ENCODE assay signal across 23 mouse cellular contexts in genomic region chr17:51642682-51643081, GRCm38 (mm10).
DNase-seq lines count a peak whose midpoint lies in the region; ATAC-seq and TF ChIP-seq lines count a peak whose summit lies in the region.
"Had no signal": no experiment of that assay in that cellular context is flagged by ENCODE, and none has a peak within 500 bp of the region (broad histone marks: within the 10 kb centered on the region; RNA-seq: fewer than 3 reads in every experiment).

No protein-coding gene starts in this region.

- DNase-seq in frontal cortex, postnatal 10 days (ENCODE audit: low spot score in 2 of 2): no peak
- DNase-seq in heart, adult 11 months: peak; percentile 48
- peak; percentile 1 for DNase-seq in liver, postnatal 0 days
- no peak for DNase-seq in liver, embryonic 11.5 days (ENCODE audit: low spot score)
- DNase-seq in brain, adult 2 months (ENCODE audit: low read depth, low spot score): peak; percentile 18
- DNase-seq in forebrain, postnatal 0 days: no peak
- DNase-seq: adrenal gland, adult 2 months; adrenal gland, adult 8-10 months; adrenal gland, postnatal 10 days; adrenal gland, postnatal 14 days; adrenal gland, postnatal 25 days; adrenal gland, postnatal 36 days; B cell, adult 2 months; cerebellum, adult 11 months; cerebellum, adult 11-12 months; cerebellum, adult 18-20 months had no signal

- H3K9ac ChIP-seq in heart, embryonic 12.5 days: no peak overlapping the region
- H3K9ac ChIP-seq in liver, postnatal 0 days (replicated peaks): no peak overlapping the region
- no peak overlapping the region for H3K9ac ChIP-seq in liver, embryonic 11.5 days (ENCODE audit: low read depth, low read length)
- H3K9ac ChIP-seq in forebrain, postnatal 0 days: no peak overlapping the region

- no peak overlapping the region for H3K27ac ChIP-seq in heart, embryonic 12.5 days (ENCODE audit: poor library complexity, severe bottlenecking)
- H3K27ac ChIP-seq in liver, postnatal 0 days (ENCODE audit: low read depth): no peak overlapping the region
- H3K27ac ChIP-seq in liver, embryonic 11.5 days (ENCODE audit: low read depth, low read length): no peak overlapping the region
- H3K27ac ChIP-seq in forebrain, postnatal 0 days (ENCODE audit: low read depth, low read length): no peak overlapping the region

- peak; percentile 71 for ATAC-seq in frontal cortex, adult (ENCODE audit: low TSS enrichment)
- ATAC-seq in heart, embryonic 12.5 days (ENCODE audit: insufficient number of reproducible peaks, low FRiP score): no peak
- no peak for ATAC-seq in liver, postnatal 0 days
- ATAC-seq in liver, embryonic 11.5 days (replicated peaks; ENCODE audit: low FRiP score): no peak
- ATAC-seq in forebrain, postnatal 0 days: no peak
- ATAC-seq: activated CD4-positive, CD25-positive, alpha-beta regulatory T cell, adult 4 months; CD4-positive, CD25-positive, alpha-beta regulatory T cell, adult 4 months; Patski had no signal

- no peak for TF ChIP-seq EP300 in liver, postnatal 0 days (IDR thresholded peaks at IDR 0.05; ENCODE audit: low read depth)

- H3K4me3 ChIP-seq in heart, embryonic 12.5 days: no peak overlapping the region
- no peak overlapping the region for H3K4me3 ChIP-seq in liver, postnatal 0 days (ENCODE audit: low read depth, low read length)
- H3K4me3 ChIP-seq in liver, embryonic 11.5 days (ENCODE audit: low read depth, low read length): no peak overlapping the region
- no peak overlapping the region for H3K4me3 ChIP-seq in forebrain, postnatal 0 days (ENCODE audit: low read depth, low read length)

- WGBS in heart, embryonic 12.5 days: 80% methylated on average over 2 of the region's 2 CpGs
- 56% methylated on average over 2 of the region's 2 CpGs for WGBS in liver, postnatal 0 days (ENCODE audit: insufficient replicate concordance)
- WGBS in liver, embryonic 11.5 days: 75% methylated on average over 2 of the region's 2 CpGs
- 69% methylated on average over 2 of the region's 2 CpGs for WGBS in forebrain, postnatal 0 days

- no peaks in the 10 kb centered on the region for H3K27me3 ChIP-seq in heart, embryonic 12.5 days (replicated peaks)
- H3K27me3 ChIP-seq in liver, postnatal 0 days (ENCODE audit: insufficient read depth, low read length): no peaks in the 10 kb centered on the region
- H3K27me3 ChIP-seq in liver, embryonic 11.5 days (replicated peaks; ENCODE audit: control insufficient read depth, insufficient read depth, low read length): no peaks in the 10 kb centered on the region
- no peaks in the 10 kb centered on the region for H3K27me3 ChIP-seq in forebrain, postnatal 0 days (ENCODE audit: insufficient read depth, low read length)
- H3K27me3 ChIP-seq: CH12.LX, Patski had no signal

- H3K36me3 ChIP-seq in heart, embryonic 12.5 days: no peaks in the 10 kb centered on the region
- no peaks in the 10 kb centered on the region for H3K36me3 ChIP-seq in liver, postnatal 0 days (replicated peaks; ENCODE audit: insufficient read depth, low read length)
- no peaks in the 10 kb centered on the region for H3K36me3 ChIP-seq in liver, embryonic 11.5 days (ENCODE audit: control insufficient read depth, insufficient read depth, low read length)
- H3K36me3 ChIP-seq in forebrain, postnatal 0 days (ENCODE audit: insufficient read depth): no peaks in the 10 kb centered on the region
- H3K36me3 ChIP-seq: G1E had no signal

- H3K4me1 ChIP-seq in heart, embryonic 12.5 days (replicated peaks): no peaks in the 10 kb centered on the region
- H3K4me1 ChIP-seq in liver, postnatal 0 days (ENCODE audit: insufficient read depth): no peaks in the 10 kb centered on the region
- no peaks in the 10 kb centered on the region for H3K4me1 ChIP-seq in liver, embryonic 11.5 days (replicated peaks; ENCODE audit: control insufficient read depth, insufficient read depth, low read length)
- H3K4me1 ChIP-seq in forebrain, postnatal 0 days (ENCODE audit: insufficient read depth): no peaks in the 10 kb centered on the region

- no peak for TF ChIP-seq CTCF in liver, postnatal 0 days (IDR thresholded peaks at IDR 0.05; ENCODE audit: low read depth)
- TF ChIP-seq CTCF in forebrain, postnatal 0 days (IDR thresholded peaks at IDR 0.05; ENCODE audit: low read depth): no peak

- H3K4me2 ChIP-seq in heart, embryonic 12.5 days: no peak overlapping the region
- H3K4me2 ChIP-seq in liver, postnatal 0 days (ENCODE audit: low read depth, low read length): no peak overlapping the region
- no peak overlapping the region for H3K4me2 ChIP-seq in liver, embryonic 11.5 days
- H3K4me2 ChIP-seq in forebrain, postnatal 0 days (ENCODE audit: low read depth): no peak overlapping the region

- no peaks in the 10 kb centered on the region for H3K9me3 ChIP-seq in heart, embryonic 12.5 days (replicated peaks)
- H3K9me3 ChIP-seq in liver, postnatal 0 days (ENCODE audit: low read length): no peaks in the 10 kb centered on the region
- no peaks in the 10 kb centered on the region for H3K9me3 ChIP-seq in liver, embryonic 11.5 days (ENCODE audit: control insufficient read depth, low read length)
- H3K9me3 ChIP-seq in forebrain, postnatal 0 days (ENCODE audit: low read length): no peaks in the 10 kb centered on the region

Comparison
In these comparisons a context has a peak if more than half of its experiments do, and no peak if none do; other contexts are left out.
1. DNase-seq: peak in heart, adult 11 months (single experiment), liver, postnatal 0 days (single experiment) and brain, adult 2 months (single experiment); none in frontal cortex, postnatal 10 days (0 of 2), liver, embryonic 11.5 days (single experiment) and forebrain, postnatal 0 days (single experiment).